Comparison of ENCODE assay signal across 8 mouse cellular contexts in the genomic region with DNA sequence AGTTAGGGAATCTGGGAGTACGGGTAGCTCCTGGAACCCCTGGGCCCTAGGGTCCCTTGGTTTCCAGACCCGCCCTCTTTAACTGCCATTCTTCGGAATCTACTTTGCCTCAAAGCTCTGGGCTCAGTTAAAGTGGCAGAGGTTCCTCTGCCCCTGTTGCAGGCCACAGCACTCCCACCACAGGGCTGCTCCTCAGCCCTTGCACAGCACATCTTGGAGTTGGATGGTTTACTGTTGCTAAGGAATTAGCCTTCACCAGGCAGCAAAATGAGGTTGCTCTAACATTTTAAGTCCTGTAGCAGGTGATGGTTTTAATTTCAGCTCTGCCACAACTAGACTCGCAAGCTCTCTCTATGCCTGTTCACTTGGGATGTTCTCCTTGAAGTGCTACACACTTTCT. TPM values are rescaled to one million over a fixed set of nuclear protein-coding genes. Genes with fewer than 3 reads are reported as not detected.
DNase-seq lines count a peak whose midpoint lies in the region; ATAC-seq and TF ChIP-seq lines count a peak whose summit lies in the region.

Gene Brd3, minus strand, starts transcription at position 101 of the 400 bp plus-strand sequence.

- 80% methylated on average over 4 of the region's 4 CpGs for WGBS in heart, adult 2 months
- WGBS in hindbrain, embryonic 16.5 days: 75% methylated on average over 4 of the region's 4 CpGs
- 98% methylated on average over 4 of the region's 4 CpGs for WGBS in macrophage (ENCODE audit: missing documents)

- no peak within 1 kb of the TSS for H3K27ac ChIP-seq in heart, adult 2 months
- H3K27ac ChIP-seq in gastrocnemius, adult 2 months: no peak within 1 kb of the TSS
- no peak within 1 kb of the TSS for H3K27ac ChIP-seq in hindbrain, embryonic 16.5 days (ENCODE audit: low read depth, low read length)
- peak within 1 kb of the TSS; percentile 27; the same call in 1 of the 2 replicates for H3K27ac ChIP-seq in macrophage

- no peak within 1 kb of the TSS for H3K4me3 ChIP-seq in heart, adult 2 months
- H3K4me3 ChIP-seq in gastrocnemius, adult 2 months: no peak within 1 kb of the TSS
- no peak within 1 kb of the TSS for H3K4me3 ChIP-seq in hindbrain, embryonic 16.5 days (ENCODE audit: low read length)
- no peak within 1 kb of the TSS for H3K4me3 ChIP-seq in macrophage (ENCODE audit: inconsistent target)

- no peak within 1 kb of the TSS for H3K4me2 ChIP-seq in hindbrain, embryonic 16.5 days (ENCODE audit: low read length)

- no peak within 1 kb of the TSS for H3K9ac ChIP-seq in heart, adult 2 months (ENCODE audit: low read depth, low read length)
- H3K9ac ChIP-seq in hindbrain, embryonic 16.5 days (ENCODE audit: low read depth, low read length): no peak within 1 kb of the TSS

- DNase-seq in heart, adult 2 months: no peak
- no peak for DNase-seq in heart, adult 11 months
- no peak for DNase-seq in adrenal gland, adult 8-10 months
- DNase-seq in gastrocnemius, adult 2 months: no peak
- no peak for DNase-seq in cerebellum, adult 11-12 months
- DNase-seq in cerebellum, postnatal 14 days: no peak

- no peak for TF ChIP-seq EP300 in heart, adult 2 months (IDR thresholded peaks at IDR 0.05; ENCODE audit: insufficient read depth, low read depth, low read length)

- H3K79me2 ChIP-seq in heart, adult 2 months (replicated peaks; ENCODE audit: control insufficient read depth, insufficient read depth, low read length): no peaks in the 10 kb centered on the region
- no peaks in the 10 kb centered on the region for H3K79me2 ChIP-seq in macrophage (ENCODE audit: inconsistent target)

- no peaks in the 10 kb centered on the region; the same call in 1 of the 2 replicates for H3K27me3 ChIP-seq in heart, adult 2 months (ENCODE audit: control insufficient read depth, insufficient read depth, low read length)
- no peaks in the 10 kb centered on the region for H3K27me3 ChIP-seq in hindbrain, embryonic 16.5 days (replicated peaks; ENCODE audit: control insufficient read depth, insufficient read depth, low read length)

- TF ChIP-seq POLR2A in heart, adult 2 months (IDR thresholded peaks at IDR 0.05; ENCODE audit: insufficient read depth, low read depth, low read length): no peak

- H3K4me1 ChIP-seq in heart, adult 2 months (ENCODE audit: control insufficient read depth, insufficient read depth, low read length): peaks cover 10% of the 10 kb centered on the region
- no peaks in the 10 kb centered on the region for H3K4me1 ChIP-seq in hindbrain, embryonic 16.5 days (ENCODE audit: control insufficient read depth, insufficient read depth, low read depth, low read length)

- H3K9me3 ChIP-seq in hindbrain, embryonic 16.5 days (ENCODE audit: control insufficient read depth, low read length): no peaks in the 10 kb centered on the region

- intact Hi-C loops in heart, adult 2 months (cut with DNase I): no loop called here
- intact Hi-C loops in gastrocnemius, adult 2 months (cut with DNase I): no loop called here

- H3K36me3 ChIP-seq in heart, adult 2 months (ENCODE audit: control insufficient read depth, insufficient read depth, low read length): no peaks in the 10 kb centered on the region
- no peaks in the 10 kb centered on the region for H3K36me3 ChIP-seq in hindbrain, embryonic 16.5 days (ENCODE audit: control insufficient read depth, insufficient read depth, low read length)
- H3K36me3 ChIP-seq in macrophage (ENCODE audit: inconsistent target): no peaks in the 10 kb centered on the region

- ATAC-seq in hindbrain, embryonic 16.5 days: no peak

- TF ChIP-seq CTCF in heart, adult 2 months (IDR thresholded peaks at IDR 0.05): no peak
- TF ChIP-seq CTCF in gastrocnemius, adult 2 months (IDR thresholded peaks at IDR 0.05): no peak

RNA-seq across cellular contexts. Expression of gene Brd3, which starts in this region (rescaled TPM):
- total RNA-seq in heart, adult 2 months (2021): 10 to 100 TPM; 27.0 to 28.7 TPM
- polyA plus RNA-seq in heart, adult 2 months (2012; rRNA removed): 12.5 and 13.1 TPM in 2 replicates
- total RNA-seq in adrenal gland, adult 8-10 months (2022): 10 to 100 TPM; 87.2 to 97.9 (median 91.9) TPM
- total RNA-seq in gastrocnemius, adult 2 months (2021): 10 to 100 TPM; 20.8 to 32.2 TPM
- 102 and 129 TPM in 2 replicates for polyA plus RNA-seq in hindbrain, embryonic 16.5 days (2015; fragmentation: Nextera tagmentation; extraction: Ambion mirVana)
- 10 to 100 TPM in 24 of 26 experiments, 1 to 10 TPM in 2; 8.6 to 56.8 (median 32.7) TPM for total RNA-seq in macrophage (2018; cell fraction: chromatin; rRNA removed)
- total RNA-seq in macrophage (2018; cell fraction: cytosol; rRNA removed): 10 to 100 TPM in 24 of 26 experiments, 1 to 10 TPM in 2; 9.5 to 20.9 (median 14.7) TPM
- 10 to 100 TPM in 24 of 26 experiments, 1 to 10 TPM in 2; 9.7 to 48.4 (median 15.8) TPM for total RNA-seq in macrophage (2018; cell fraction: nucleus; rRNA removed)
- polyA plus RNA-seq in macrophage (2018): 15.0 to 33.6 TPM (median 15.3 TPM) in 3 replicates
